Mouse (Mus musculus) ES-Bruce4 (cell line): ENCODE data around the gene Plekha1.

Source experiments
- CTCF ChIP-seq: IDR thresholded peaks from one replicate; pipeline ENCODE4 v1.8.1; 2011; ENCODE audit warnings: low read depth, low read length
- EP300 ChIP-seq: IDR thresholded peaks from 2 replicates; pipeline ENCODE4 v1.6.1; 2011; ENCODE audit warnings: low read depth, low read length; ENCODE audit not compliant: insufficient read depth
- POLR2A ChIP-seq: IDR thresholded peaks from one replicate; pipeline ENCODE4 v1.8.1; 2011; ENCODE audit warnings: low read length; ENCODE audit not compliant: insufficient read depth

DNA sequence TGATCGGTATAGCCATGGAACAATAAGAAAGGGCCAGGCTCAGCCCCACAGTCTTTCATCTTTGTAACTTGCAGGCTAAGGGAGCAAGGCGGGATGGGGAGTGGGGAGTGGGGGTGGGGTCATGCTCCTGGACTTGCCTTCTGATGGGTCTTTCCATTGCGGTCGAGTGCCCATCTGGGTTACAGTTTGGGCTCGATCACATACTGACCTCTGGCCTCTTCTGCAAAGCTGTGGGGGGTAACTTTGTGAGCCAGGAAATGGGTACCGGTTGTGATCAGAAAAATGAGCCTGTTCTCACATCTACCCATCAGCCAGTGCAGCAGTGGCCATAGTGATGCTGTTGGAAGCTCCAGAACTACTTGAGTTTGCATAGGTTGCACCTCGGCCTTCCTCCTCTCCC is 93.0 kb downstream of the Plekha1 start:
- no peak for TF ChIP-seq CTCF
- no peak for TF ChIP-seq EP300
- no peak for TF ChIP-seq POLR2A
